Mouse (Mus musculus) heart, embryonic 11.5 days (tissue): Measurements from ENCODE around the gene Tmppe. TPM values are rescaled to one million over a fixed set of nuclear protein-coding genes. Genes with fewer than 3 reads are reported as not detected.
A peak's percentile ranks its signal among the peaks of the same experiment; 100 is the strongest.

Experiments
- ATAC-seq: fragments of 200-750 bp; cut with Nextera tagmentation; replicated peaks from 2 replicates; pipeline ENCODE4 v1.8.0; 2017; ENCODE audit warnings: moderate library complexity; ENCODE audit not compliant: insufficient number of reproducible peaks, low FRiP score, low TSS enrichment
- H3K27ac ChIP-seq: fragments of 300-500 bp; sonication (generic); 2 replicates; pipeline ENCODE4 v1.5.1; 2014; ENCODE audit warnings: mild to moderate bottlenecking, low read depth, low read length
- H3K27me3 ChIP-seq: fragments of 300-500 bp; sonication (generic); 2 replicates; pipeline ENCODE4 v1.6.1; 2014; ENCODE audit warnings: mild to moderate bottlenecking, low read length, mixed read lengths; ENCODE audit not compliant: control insufficient read depth, insufficient read depth
- H3K36me3 ChIP-seq: fragments of 300-500 bp; sonication (generic); 2 replicates; pipeline ENCODE4 v1.6.1; 2014; ENCODE audit warnings: mild to moderate bottlenecking, low read length, moderate library complexity, mixed read lengths; ENCODE audit not compliant: control insufficient read depth, insufficient read depth
- H3K4me1 ChIP-seq: fragments of 300-500 bp; sonication (generic); 2 replicates; pipeline ENCODE4 v1.6.1; 2014; ENCODE audit warnings: low read length; ENCODE audit not compliant: control insufficient read depth, insufficient read depth
- H3K4me2 ChIP-seq: fragments of 300-500 bp; sonication (generic); 2 replicates; pipeline ENCODE4 v1.6.1; 2014; ENCODE audit warnings: mild to moderate bottlenecking, moderate library complexity
- H3K4me3 ChIP-seq: fragments of 300-500 bp; sonication (generic); 2 replicates; pipeline ENCODE4 v1.5.1; 2014; ENCODE audit warnings: low read depth, low read length
- H3K9ac ChIP-seq: fragments of 300-500 bp; sonication (generic); 2 replicates; pipeline ENCODE4 v1.6.1; 2014; ENCODE audit warnings: mild to moderate bottlenecking, low read depth, low read length, moderate library complexity
- H3K9me3 ChIP-seq: fragments of 300-500 bp; sonication (generic); replicated peaks from 2 replicates; pipeline ENCODE4 v1.6.1; 2016; ENCODE audit warnings: low read length; ENCODE audit not compliant: control insufficient read depth
- WGBS: fragments of 180-500 bp; shearing (Covaris S2); extraction: QIAGEN DNeasy Blood & Tissue Kit; methylation state at CpG from one replicate; pipeline ENCODE4 v1.1.7; 2014; ENCODE audit not compliant: insufficient replicate concordance; 5-methylcytosine and 5-hydroxymethylcytosine counted together
- polyA plus RNA-seq: library from polyadenylated mRNA; unstranded; fragments of >200 nt; fragmentation: Nextera tagmentation; extraction: Ambion mirVana; gene quantifications from 2 replicates; pipeline ENCODE4 v1.2.1, GENCODE M21; 2014

Gene Tmppe
- polyA plus RNA-seq, 1 experiment from 2014 or later = 4.3 TPM

DNA sequence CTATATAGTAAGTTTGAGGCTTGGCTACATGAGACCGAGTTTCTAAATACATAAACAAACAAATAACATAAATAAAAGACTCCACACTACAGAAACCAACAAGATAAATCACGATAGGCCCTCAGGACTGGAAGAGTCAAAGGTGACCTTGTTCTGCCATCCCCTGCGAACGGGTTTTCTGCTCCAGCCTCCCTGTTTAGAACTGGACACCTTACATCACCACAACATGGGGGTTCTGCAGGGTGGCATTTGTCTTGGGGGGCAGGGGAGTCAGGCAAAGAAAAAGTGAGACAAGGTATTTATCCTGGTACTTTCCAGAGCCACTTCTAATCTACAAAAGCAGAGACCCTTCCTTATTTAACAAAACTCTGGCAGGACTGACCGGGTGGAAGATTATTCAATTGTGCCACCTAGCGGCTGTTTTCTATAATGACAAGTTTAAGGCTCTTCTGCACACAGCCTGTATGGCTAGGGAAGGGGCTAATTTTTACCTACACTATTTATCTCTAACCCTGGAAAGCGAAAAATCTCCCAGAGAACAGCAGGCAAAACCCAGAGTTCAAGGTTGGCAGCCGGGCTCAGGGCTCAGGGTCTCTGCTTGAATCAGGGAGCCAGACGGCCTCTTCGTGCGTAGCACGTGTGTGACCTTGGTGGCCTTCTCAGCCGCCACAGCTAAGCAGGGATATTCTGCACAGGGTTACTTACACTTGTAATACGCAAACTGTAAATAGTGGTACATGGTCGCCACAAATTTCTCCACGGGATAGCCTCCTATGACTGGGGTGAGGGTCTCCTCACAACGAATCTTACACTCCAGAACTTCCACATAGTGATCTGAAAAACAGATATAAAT lies 19.8 kb upstream of the Tmppe start:
- H3K27ac ChIP-seq = no peak overlapping the region
- H3K9me3 ChIP-seq = no peaks in the 10 kb centered on the region
- no peak for ATAC-seq
- no peak overlapping the region for H3K4me3 ChIP-seq
- no peaks in the 10 kb centered on the region; the same call in 1 of the 2 replicates for H3K4me1 ChIP-seq
- 67% methylated on average over 17 of the region's 17 CpGs for WGBS
- H3K27me3 ChIP-seq = no peaks in the 10 kb centered on the region
- H3K4me2 ChIP-seq = no peak overlapping the region
- no peak overlapping the region for H3K9ac ChIP-seq
- peaks cover 10% of the 10 kb centered on the region; the same call in 1 of the 2 replicates for H3K36me3 ChIP-seq

DNA sequence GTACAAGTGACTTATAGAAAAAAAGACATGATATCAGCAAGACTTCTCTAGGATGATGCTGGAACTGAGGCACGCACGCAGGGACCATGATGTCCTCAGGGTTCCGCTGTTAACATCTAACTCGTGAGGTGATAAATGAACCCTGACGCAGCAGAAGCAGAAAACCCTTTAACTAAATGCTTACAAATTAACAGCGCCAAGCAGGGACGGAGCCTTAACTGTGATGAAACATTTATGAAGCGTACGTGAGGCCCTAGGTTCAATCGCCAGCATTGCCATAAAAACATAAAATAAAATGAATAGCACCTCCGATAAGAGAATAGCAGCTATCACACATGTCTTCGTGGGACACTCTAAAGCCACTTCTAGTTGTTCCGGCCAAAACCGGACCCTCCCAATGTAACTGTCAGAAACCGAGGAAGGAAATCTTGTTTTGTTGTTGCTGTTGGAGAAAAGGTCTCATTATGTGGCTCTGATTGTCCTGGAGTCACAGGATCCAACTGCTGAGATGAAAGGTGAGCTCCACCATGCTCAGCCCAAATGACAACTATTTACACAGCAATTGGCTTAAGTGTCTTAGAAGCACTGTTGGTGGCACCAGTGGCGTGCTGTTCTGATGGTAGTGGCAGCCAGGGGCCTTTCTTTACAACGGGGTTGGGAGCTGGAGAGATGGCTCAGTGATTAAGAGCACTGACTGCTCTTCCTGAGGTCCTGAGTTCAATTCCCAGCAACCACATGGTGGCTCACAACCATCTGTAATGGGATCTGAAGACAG lies 17.8 kb upstream of the Tmppe start:
- Histone ChIP-seq H3K27ac (no peak overlapping the region), H3K9me3 (no peaks in the 10 kb centered on the region), H3K4me2 (no peak overlapping the region), H3K9ac (no peak overlapping the region), H3K36me3 (peaks cover 6% of the 10 kb centered on the region; the same call in 1 of the 2 replicates), H3K4me3 (no peak overlapping the region), H3K4me1 (peaks cover 9% of the 10 kb centered on the region), H3K27me3 (no peaks in the 10 kb centered on the region)
- ATAC-seq = no peak
- 84% methylated on average over 17 of the region's 17 CpGs for WGBS

DNA sequence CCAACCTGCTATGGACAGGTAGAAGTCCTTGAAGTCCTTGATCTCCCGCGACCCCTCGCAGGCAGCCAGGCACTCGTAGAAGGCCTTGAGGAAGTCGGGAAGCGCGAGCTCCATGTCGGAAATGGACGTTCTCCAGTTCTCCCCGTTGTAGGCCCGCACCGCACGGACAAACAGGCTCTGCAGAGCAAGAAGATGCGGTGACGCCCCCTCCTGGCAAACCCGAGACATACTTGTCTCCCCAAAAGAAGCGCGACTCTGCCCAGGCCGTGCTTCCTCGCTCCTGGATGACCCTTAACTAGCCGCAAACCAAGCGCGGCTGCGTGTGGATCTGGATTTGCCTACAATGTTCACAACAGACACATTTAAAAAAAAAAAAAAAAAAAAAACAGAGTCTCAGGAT lies 16.2 kb upstream of the Tmppe start:
- no peak for ATAC-seq
- peaks cover 17% of the 10 kb centered on the region for H3K4me1 ChIP-seq
- H3K4me2 ChIP-seq = no peak overlapping the region
- WGBS = 87% methylated on average over 24 of the region's 24 CpGs
- H3K27ac ChIP-seq = no peak overlapping the region
- H3K36me3 ChIP-seq = peaks cover 3% of the 10 kb centered on the region; the same call in 1 of the 2 replicates
- H3K9me3 ChIP-seq = no peaks in the 10 kb centered on the region
- H3K4me3 ChIP-seq = no peak overlapping the region
- no peak overlapping the region for H3K9ac ChIP-seq
- H3K27me3 ChIP-seq = no peaks in the 10 kb centered on the region

DNA sequence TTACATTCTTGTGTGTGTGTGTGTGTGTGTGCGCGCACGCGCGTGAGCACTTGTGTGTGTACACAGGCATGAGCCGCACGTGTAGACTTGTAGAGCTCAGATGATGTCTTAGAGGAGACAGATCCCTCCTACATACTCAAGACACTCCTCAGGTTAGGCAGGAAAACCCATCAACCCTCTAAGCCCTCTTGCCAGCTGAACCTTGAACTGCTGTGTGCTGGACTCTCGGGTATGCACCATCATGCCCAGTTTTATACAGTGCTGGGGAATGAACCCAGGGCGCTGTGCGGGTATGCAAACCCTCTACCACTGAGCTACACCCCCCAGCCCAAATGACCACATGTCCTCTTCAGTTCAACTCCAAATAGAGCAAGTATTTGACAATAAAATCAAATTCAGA lies 15.7 kb upstream of the Tmppe start:
- Histone ChIP-seq H3K4me2 (no peak overlapping the region), H3K27me3 (no peaks in the 10 kb centered on the region), H3K36me3 (peaks cover 3% of the 10 kb centered on the region; the same call in 1 of the 2 replicates), H3K4me1 (peaks cover 17% of the 10 kb centered on the region), H3K4me3 (no peak overlapping the region), H3K9ac (no peak overlapping the region), H3K27ac (no peak overlapping the region), H3K9me3 (no peaks in the 10 kb centered on the region)
- ATAC-seq = no peak
- 94% methylated on average over 10 of the region's 10 CpGs for WGBS

DNA sequence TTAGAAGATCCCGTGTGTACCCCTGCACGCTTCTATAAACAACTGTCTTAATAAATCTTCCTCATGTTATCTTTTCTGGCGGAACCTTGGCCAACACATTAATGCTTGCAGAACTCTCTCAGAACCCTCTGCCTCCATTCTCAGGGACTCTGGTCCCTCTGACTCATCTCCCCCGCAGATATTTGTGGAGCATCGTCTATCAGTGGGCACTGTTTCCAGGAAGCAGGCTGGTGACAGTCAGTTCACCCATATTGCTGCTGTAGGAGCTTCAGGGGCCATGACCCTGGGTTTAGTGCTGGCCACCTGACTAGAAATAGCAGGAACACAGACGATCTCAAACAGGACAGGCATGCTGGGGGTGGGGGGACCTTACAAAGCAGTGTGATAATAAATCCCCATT lies 13.8 kb upstream of the Tmppe start:
- peaks cover 1% of the 10 kb centered on the region; the same call in 1 of the 2 replicates for H3K36me3 ChIP-seq
- no peak overlapping the region for H3K4me2 ChIP-seq
- no peak overlapping the region for H3K9ac ChIP-seq
- H3K9me3 ChIP-seq = no peaks in the 10 kb centered on the region
- ATAC-seq = no peak
- no peak overlapping the region for H3K27ac ChIP-seq
- peaks cover 20% of the 10 kb centered on the region for H3K4me1 ChIP-seq
- no peaks in the 10 kb centered on the region for H3K27me3 ChIP-seq
- no peak overlapping the region for H3K4me3 ChIP-seq
- 46% methylated on average over 6 of the region's 6 CpGs for WGBS

DNA sequence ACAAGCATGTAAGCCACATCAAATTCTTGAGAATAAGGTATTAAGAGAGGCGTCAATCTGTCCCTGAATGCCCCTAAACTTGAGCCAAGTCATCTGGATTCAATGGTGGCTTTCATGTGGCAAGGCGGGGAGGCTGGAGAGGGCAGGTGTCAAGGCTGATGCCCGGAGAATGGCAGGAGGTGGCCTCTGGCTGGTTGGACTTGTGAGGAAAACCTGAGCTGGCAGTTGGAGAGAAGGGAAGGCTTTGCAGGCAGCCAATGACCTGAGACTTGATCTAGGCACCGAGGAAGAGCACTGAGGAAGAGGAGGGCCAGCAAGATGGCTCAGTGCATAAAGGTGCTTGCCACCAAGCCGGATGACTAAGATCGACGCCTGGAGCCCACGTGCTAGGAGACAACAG lies 12.6 kb upstream of the Tmppe start:
- H3K27me3 ChIP-seq = no peaks in the 10 kb centered on the region
- H3K9me3 ChIP-seq = no peaks in the 10 kb centered on the region
- 80% methylated on average over 8 of the region's 8 CpGs for WGBS
- peak overlapping the region; percentile 44; the same call in 1 of the 2 replicates for H3K9ac ChIP-seq
- ATAC-seq = no peak
- no peaks in the 10 kb centered on the region; the same call in 1 of the 2 replicates for H3K36me3 ChIP-seq
- no peak overlapping the region for H3K4me3 ChIP-seq
- H3K4me2 ChIP-seq = peak overlapping the region; percentile 91
- H3K4me1 ChIP-seq = peaks cover 20% of the 10 kb centered on the region
- H3K27ac ChIP-seq = peak overlapping the region; percentile 87

DNA sequence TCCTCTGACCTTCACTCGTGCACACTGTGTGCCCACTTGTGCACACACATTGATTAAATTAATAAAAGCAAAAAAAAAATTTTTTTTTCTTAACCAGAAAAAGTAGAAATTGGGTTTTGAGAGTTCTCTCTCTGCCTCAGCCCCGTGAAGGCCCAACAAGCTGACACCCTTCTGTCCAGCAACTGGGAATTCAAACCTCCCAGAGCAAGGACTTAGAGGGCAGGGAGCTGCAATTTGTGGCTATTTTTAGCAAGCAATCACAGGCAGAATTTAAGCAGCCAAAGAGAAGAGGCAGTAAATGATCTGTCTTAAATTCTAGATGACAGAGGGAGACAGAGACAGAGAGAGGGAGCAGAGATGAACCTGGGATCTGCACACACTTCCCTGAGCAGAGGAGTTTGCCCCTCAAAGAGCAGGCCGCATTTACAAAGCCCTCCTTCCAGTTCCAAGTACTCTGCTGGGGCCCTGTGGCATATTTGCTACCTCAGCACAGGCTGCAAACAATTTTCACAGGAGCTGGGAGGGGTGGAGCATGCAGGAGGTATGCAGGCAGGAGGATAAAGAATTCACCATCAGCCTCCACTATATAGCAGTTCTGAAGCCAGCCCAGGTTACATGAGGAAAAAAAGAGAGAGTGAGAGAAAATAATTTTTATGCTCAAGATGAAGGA lies 12.1 kb upstream of the Tmppe start:
- peaks cover 20% of the 10 kb centered on the region for H3K4me1 ChIP-seq
- H3K27me3 ChIP-seq = no peaks in the 10 kb centered on the region
- WGBS = 49% methylated on average over 3 of the region's 3 CpGs
- no peaks in the 10 kb centered on the region for H3K9me3 ChIP-seq
- ATAC-seq = no peak
- H3K4me3 ChIP-seq = peak overlapping the region; percentile 93
- no peaks in the 10 kb centered on the region; the same call in 1 of the 2 replicates for H3K36me3 ChIP-seq
- peak overlapping the region; percentile 87 for H3K27ac ChIP-seq
- H3K9ac ChIP-seq = peak overlapping the region; percentile 44; the same call in 1 of the 2 replicates
- peak overlapping the region; percentile 91 for H3K4me2 ChIP-seq

DNA sequence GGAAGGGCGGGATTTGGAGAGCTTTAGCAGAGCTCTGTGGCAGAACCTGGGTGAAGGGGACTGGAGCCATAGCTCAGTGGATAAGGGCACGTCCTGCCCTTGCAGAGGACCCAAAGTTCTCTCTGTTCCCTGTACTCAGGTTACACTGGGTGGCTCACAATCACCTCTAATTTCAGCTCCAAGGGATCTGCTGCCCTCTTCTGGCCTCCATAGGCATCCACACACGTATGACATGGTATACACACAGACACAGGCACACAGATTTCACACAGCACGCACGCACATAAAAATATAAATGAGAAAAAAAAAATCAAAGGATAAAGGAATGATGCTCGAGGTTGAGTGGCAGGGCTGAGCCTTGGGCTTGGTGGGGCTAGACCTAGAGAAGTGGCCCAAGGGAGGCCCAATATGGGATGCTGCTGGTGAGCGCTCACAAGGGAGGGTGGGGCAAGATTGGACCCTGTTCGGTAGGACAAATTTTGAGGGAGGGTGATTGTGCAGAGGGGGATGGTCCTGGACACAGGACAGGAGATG lies 11.5 kb upstream of the Tmppe start:
- peaks cover 20% of the 10 kb centered on the region for H3K4me1 ChIP-seq
- no peaks in the 10 kb centered on the region for H3K9me3 ChIP-seq
- H3K4me2 ChIP-seq = peak overlapping the region; percentile 91
- peak overlapping the region; percentile 87 for H3K27ac ChIP-seq
- H3K36me3 ChIP-seq = no peaks in the 10 kb centered on the region
- H3K27me3 ChIP-seq = no peaks in the 10 kb centered on the region
- no peak overlapping the region for H3K9ac ChIP-seq
- no peak; the same call in 1 of the 2 replicates for ATAC-seq
- WGBS = 77% methylated on average over 8 of the region's 8 CpGs
- peak overlapping the region; percentile 93 for H3K4me3 ChIP-seq
